Mouse (Mus musculus): ENCODE results near the gene Lnpk. TPM values are rescaled to one million over a fixed set of nuclear protein-coding genes. Genes with fewer than 3 reads are reported as not detected.

The Lnpk gene
- polyA plus RNA-seq, 2 experiments, result 26.5 to 35.3 TPM

GRCm38 (mm10) chr2:74609350-74609749 lies 30.1 kb upstream of the Lnpk start:
- H3K36me3 ChIP-seq (ENCODE audit: control insufficient read depth, insufficient read depth, low read length), result no peaks in the 10 kb centered on the region
- no peaks in the 10 kb centered on the region for H3K27me3 ChIP-seq (ENCODE audit: control insufficient read depth, insufficient read depth, low read length)
- peaks cover 5% of the 10 kb centered on the region; the same call in 1 of the 2 replicates for H3K9me3 ChIP-seq (ENCODE audit: control insufficient read depth, low read length)
- no peak overlapping the region for H3K4me3 ChIP-seq (replicated peaks; ENCODE audit: low read length)
- H3K9ac ChIP-seq (ENCODE audit: low read depth, low read length, severe bottlenecking), result no peak overlapping the region
- DNase-seq (ENCODE audit: low spot score) (no peak), ATAC-seq (ENCODE audit: low FRiP score, low read depth) (no peak)
- no peak overlapping the region for H3K27ac ChIP-seq (replicated peaks; ENCODE audit: low read depth, low read length)
- no peak for TF ChIP-seq POLR2A (IDR thresholded peaks at IDR 0.05; ENCODE audit: borderline replicate concordance, extremely low read depth, insufficient read depth, insufficient read length)
- no peak overlapping the region for H3K4me2 ChIP-seq (replicated peaks; ENCODE audit: low read depth, low read length, severe bottlenecking)
- no peaks in the 10 kb centered on the region for H3K4me1 ChIP-seq (ENCODE audit: control insufficient read depth, insufficient read depth, low read length)

DNA sequence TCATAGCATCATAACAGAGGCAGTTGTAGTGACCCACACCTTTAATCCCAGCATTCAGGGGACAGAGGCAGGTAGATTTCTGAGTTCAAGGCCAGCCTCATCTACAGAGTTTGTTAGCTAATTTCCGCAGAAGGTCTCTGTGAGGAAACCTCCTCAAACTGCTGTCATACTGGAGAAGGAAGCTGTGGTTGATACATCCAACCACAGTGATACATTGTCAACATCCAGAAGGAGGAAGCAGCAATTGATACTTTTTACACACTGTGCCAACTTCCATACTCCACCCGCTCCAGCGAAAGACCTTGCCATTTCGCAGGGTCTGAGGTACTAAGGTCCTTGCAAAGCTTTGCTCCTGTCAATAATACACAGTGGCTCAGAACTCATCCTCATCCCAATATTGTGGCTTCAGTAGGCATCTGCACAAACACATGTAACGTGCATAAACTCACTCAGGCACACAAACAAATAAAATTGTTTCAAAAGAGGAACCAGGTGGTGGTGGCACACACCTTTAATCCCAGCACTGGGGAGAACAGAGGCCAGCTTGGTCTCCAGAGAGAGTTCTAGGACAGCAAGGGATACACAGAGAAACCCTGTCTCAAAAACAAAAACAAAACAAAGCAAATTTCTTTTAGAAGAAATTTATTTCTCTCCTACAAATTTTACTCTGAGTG lies 27.0 kb upstream of the Lnpk start:
- Histone ChIP-seq H3K4me2 (replicated peaks; ENCODE audit: low read depth, low read length, severe bottlenecking) (no peak overlapping the region), H3K9ac (ENCODE audit: low read depth, low read length, severe bottlenecking) (no peak overlapping the region), H3K27ac (replicated peaks; ENCODE audit: low read depth, low read length) (no peak overlapping the region), H3K36me3 (ENCODE audit: control insufficient read depth, insufficient read depth, low read length) (no peaks in the 10 kb centered on the region), H3K9me3 (ENCODE audit: control insufficient read depth, low read length) (peaks cover under 1% of the 10 kb centered on the region; the same call in 1 of the 2 replicates), H3K4me3 (replicated peaks; ENCODE audit: low read length) (no peak overlapping the region), H3K27me3 (ENCODE audit: control insufficient read depth, insufficient read depth, low read length) (no peaks in the 10 kb centered on the region), H3K4me1 (ENCODE audit: control insufficient read depth, insufficient read depth, low read length) (no peaks in the 10 kb centered on the region)
- no peak for TF ChIP-seq POLR2A (IDR thresholded peaks at IDR 0.05; ENCODE audit: borderline replicate concordance, extremely low read depth, insufficient read depth, insufficient read length)
- ATAC-seq (ENCODE audit: low FRiP score, low read depth) (no peak), DNase-seq (ENCODE audit: low spot score) (no peak)
- 91% methylated on average over 5 of the region's 5 CpGs for WGBS

GRCm38 (mm10) chr2:74604011-74604410 lies 24.8 kb upstream of the Lnpk start:
- no peak for TF ChIP-seq POLR2A (IDR thresholded peaks at IDR 0.05; ENCODE audit: borderline replicate concordance, extremely low read depth, insufficient read depth, insufficient read length)

DNA sequence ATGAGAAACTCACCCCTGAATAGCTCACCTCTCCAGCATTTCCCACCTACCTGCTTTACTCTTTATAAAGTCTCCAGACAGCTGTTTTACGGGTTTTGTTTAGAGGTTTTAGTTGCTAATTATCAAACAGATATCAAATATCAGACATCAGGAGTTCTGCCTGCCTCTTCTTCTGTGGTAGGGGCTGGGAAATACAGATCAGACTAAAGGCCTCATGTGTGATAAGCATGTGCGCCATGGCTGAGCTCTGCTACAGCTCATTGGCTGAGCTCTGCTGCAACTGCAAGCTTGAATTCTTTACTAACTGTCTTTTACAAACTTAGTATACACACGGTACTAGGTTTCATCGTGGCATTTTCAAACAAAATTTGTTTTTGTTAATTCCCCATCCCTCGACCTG lies 23.2 kb upstream of the Lnpk start:
- no peak overlapping the region for H3K27ac ChIP-seq (replicated peaks; ENCODE audit: low read depth, low read length)
- H3K9ac ChIP-seq (ENCODE audit: low read depth, low read length, severe bottlenecking), result no peak overlapping the region
- H3K4me3 ChIP-seq (replicated peaks; ENCODE audit: low read length), result no peak overlapping the region
- ATAC-seq (ENCODE audit: low FRiP score, low read depth) (no peak), DNase-seq (ENCODE audit: low spot score) (no peak)
- no peaks in the 10 kb centered on the region for H3K9me3 ChIP-seq (ENCODE audit: control insufficient read depth, low read length)
- no peak for TF ChIP-seq POLR2A (IDR thresholded peaks at IDR 0.05; ENCODE audit: borderline replicate concordance, extremely low read depth, insufficient read depth, insufficient read length)
- H3K4me2 ChIP-seq (replicated peaks; ENCODE audit: low read depth, low read length, severe bottlenecking), result no peak overlapping the region
- no peaks in the 10 kb centered on the region for H3K27me3 ChIP-seq (ENCODE audit: control insufficient read depth, insufficient read depth, low read length)
- no peaks in the 10 kb centered on the region for H3K4me1 ChIP-seq (ENCODE audit: control insufficient read depth, insufficient read depth, low read length)
- 67% methylated on average over 5 of the region's 5 CpGs for WGBS
- H3K36me3 ChIP-seq (ENCODE audit: control insufficient read depth, insufficient read depth, low read length), result no peaks in the 10 kb centered on the region

More at GRCm38 (mm10) chr2:74604011-74604410, 24.8 kb upstream of the Lnpk start:
- no peaks in the 10 kb centered on the region for H3K4me1 ChIP-seq (ENCODE audit: control insufficient read depth, insufficient read depth, low read length)
- no peak for ATAC-seq (ENCODE audit: low FRiP score, low read depth)
- H3K9ac ChIP-seq (ENCODE audit: low read depth, low read length, severe bottlenecking), result no peak overlapping the region
- no peak overlapping the region for H3K27ac ChIP-seq (replicated peaks; ENCODE audit: low read depth, low read length)
- H3K9me3 ChIP-seq (ENCODE audit: control insufficient read depth, low read length), result no peaks in the 10 kb centered on the region
- WGBS, result 47% methylated on average over 3 of the region's 3 CpGs
- no peak overlapping the region for H3K4me2 ChIP-seq (replicated peaks; ENCODE audit: low read depth, low read length, severe bottlenecking)
- H3K27me3 ChIP-seq (ENCODE audit: control insufficient read depth, insufficient read depth, low read length), result no peaks in the 10 kb centered on the region
- H3K4me3 ChIP-seq (replicated peaks; ENCODE audit: low read length), result no peak overlapping the region
- no peak for DNase-seq (ENCODE audit: low spot score)
- no peaks in the 10 kb centered on the region for H3K36me3 ChIP-seq (ENCODE audit: control insufficient read depth, insufficient read depth, low read length)

DNA sequence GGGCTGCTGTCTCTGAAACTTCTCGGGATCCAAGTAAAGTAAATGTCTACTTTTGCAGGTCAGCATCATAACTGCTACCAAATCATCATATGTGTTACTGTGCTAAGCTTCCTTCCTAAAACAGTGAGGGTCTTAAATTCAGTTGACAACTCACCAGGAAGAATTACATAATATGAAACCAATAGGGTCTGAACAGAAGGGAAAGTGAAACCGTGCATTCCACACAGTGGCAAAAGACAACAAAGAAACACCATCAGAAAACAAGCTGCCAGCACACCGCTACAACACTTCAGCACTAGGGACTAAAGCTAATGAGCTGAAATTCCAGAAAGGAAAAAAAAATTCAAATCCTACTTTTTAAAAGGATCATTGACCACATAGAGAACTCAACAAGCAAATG lies 17.9 kb upstream of the Lnpk start:
- WGBS, result 77% methylated on average over 3 of the region's 3 CpGs
- no peak overlapping the region for H3K4me2 ChIP-seq (replicated peaks; ENCODE audit: low read depth, low read length, severe bottlenecking)

More for the DNA sequence above, 17.9 kb upstream of the Lnpk start:
- Histone ChIP-seq H3K9ac (ENCODE audit: low read depth, low read length, severe bottlenecking) (no peak overlapping the region), H3K27ac (replicated peaks; ENCODE audit: low read depth, low read length) (no peak overlapping the region), H3K4me1 (ENCODE audit: control insufficient read depth, insufficient read depth, low read length) (no peaks in the 10 kb centered on the region), H3K9me3 (ENCODE audit: control insufficient read depth, low read length) (no peaks in the 10 kb centered on the region), H3K36me3 (ENCODE audit: control insufficient read depth, insufficient read depth, low read length) (no peaks in the 10 kb centered on the region), H3K27me3 (ENCODE audit: control insufficient read depth, insufficient read depth, low read length) (no peaks in the 10 kb centered on the region), H3K4me3 (replicated peaks; ENCODE audit: low read length) (no peak overlapping the region)
- DNase-seq (ENCODE audit: low spot score), result no peak
- no peak for ATAC-seq (ENCODE audit: low FRiP score, low read depth)
- no peak for TF ChIP-seq POLR2A (IDR thresholded peaks at IDR 0.05; ENCODE audit: borderline replicate concordance, extremely low read depth, insufficient read depth, insufficient read length)
